8 mouse cellular contexts compared by ENCODE assay signal in the genomic region with DNA sequence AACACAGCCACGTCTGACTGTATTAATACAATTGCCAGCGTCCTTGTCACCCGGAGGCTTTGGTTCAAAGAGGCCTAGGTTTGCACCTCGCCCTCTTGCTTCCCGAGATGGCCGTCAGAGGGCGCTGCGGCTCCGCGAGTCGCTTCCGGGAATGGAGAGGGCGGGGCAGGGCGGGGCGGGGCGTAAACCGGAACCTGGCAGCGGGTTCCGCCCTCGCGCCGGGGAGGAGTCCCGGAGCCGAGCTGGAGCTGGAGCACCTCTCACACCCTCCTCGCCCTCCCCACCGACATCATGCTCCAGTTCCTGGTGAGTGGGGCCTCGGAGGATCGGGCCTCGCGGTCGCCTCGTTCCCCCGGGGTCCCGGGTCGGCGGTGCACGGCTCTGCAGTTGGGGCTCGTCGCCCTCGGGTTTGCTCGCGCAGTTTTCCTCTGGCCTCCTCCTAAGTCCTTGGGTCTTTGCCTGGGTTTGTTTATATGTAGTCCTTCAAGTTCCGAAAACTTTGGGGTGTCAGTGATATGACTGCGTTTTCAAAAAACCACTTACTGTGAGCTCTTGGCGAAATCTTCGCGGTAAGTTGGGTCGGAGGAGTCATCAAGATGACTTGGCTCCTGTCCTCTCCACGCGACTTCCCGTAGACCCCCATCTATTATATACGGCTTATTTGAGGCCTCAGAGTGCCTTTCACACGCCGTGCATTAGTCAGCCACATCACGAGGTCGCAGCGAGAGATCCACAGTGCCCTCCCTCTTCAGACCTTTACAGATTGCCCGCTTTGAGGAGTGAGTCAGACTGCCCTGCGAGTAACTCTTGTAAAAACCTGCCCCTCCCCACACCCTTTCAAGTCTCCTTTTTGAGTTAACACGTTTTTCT. TPM values are rescaled to one million over a fixed set of nuclear protein-coding genes. Genes with fewer than 3 reads are reported as not detected.
DNase-seq lines count a peak whose midpoint lies in the region; ATAC-seq and TF ChIP-seq lines count a peak whose summit lies in the region.

No protein-coding gene starts in this region.

- TF ChIP-seq POLR2A in testis, adult 2 months (IDR thresholded peaks at IDR 0.05; ENCODE audit: control insufficient read depth, low read depth, low read length) = peak; percentile 85

- peak overlapping the region; percentile 93 for H3K27ac ChIP-seq in forebrain, embryonic 10.5 days
- H3K27ac ChIP-seq in heart, embryonic 15.5 days = peak overlapping the region; percentile 93
- peak overlapping the region; percentile 100 for H3K27ac ChIP-seq in liver, embryonic 16.5 days (ENCODE audit: low read length)
- peak overlapping the region; percentile 61 for H3K27ac ChIP-seq in neural tube, embryonic 13.5 days (replicated peaks)
- H3K27ac ChIP-seq in testis, adult 2 months (ENCODE audit: control insufficient read depth, insufficient read depth, low read depth, low read length) = peak overlapping the region; percentile 68

- H3K4me1 ChIP-seq in forebrain, embryonic 10.5 days = peaks cover 42% of the 10 kb centered on the region
- H3K4me1 ChIP-seq in heart, embryonic 15.5 days (replicated peaks) = peaks cover 44% of the 10 kb centered on the region
- peaks cover 34% of the 10 kb centered on the region for H3K4me1 ChIP-seq in liver, embryonic 16.5 days (ENCODE audit: control insufficient read depth, low read depth, low read length)
- peaks cover 34% of the 10 kb centered on the region for H3K4me1 ChIP-seq in neural tube, embryonic 13.5 days (replicated peaks)
- H3K4me1 ChIP-seq in testis, adult 2 months (ENCODE audit: control insufficient read depth, insufficient read depth, low read length) = peaks cover 9% of the 10 kb centered on the region

- peak; percentile 81 for TF ChIP-seq CTCF in testis, adult 2 months (IDR thresholded peaks at IDR 0.05; ENCODE audit: control insufficient read depth, insufficient read depth, insufficient replicate concordance, low read depth, low read length)

- WGBS in forebrain, embryonic 10.5 days = under 1% methylated on average over 60 of the region's 60 CpGs
- WGBS in heart, embryonic 15.5 days = under 1% methylated on average over 59 of the region's 60 CpGs
- WGBS in liver, embryonic 16.5 days (ENCODE audit: insufficient replicate concordance) = under 1% methylated on average over 58 of the region's 60 CpGs
- WGBS in neural tube, embryonic 13.5 days = 1% methylated on average over 60 of the region's 60 CpGs

- H3K9ac ChIP-seq in heart, embryonic 15.5 days = peak overlapping the region; percentile 89
- H3K9ac ChIP-seq in liver, embryonic 16.5 days (ENCODE audit: low read depth, low read length) = peak overlapping the region; percentile 96
- H3K9ac ChIP-seq in neural tube, embryonic 13.5 days = peak overlapping the region; percentile 80

- no peaks in the 10 kb centered on the region for H3K9me3 ChIP-seq in forebrain, embryonic 10.5 days
- no peaks in the 10 kb centered on the region for H3K9me3 ChIP-seq in heart, embryonic 15.5 days (replicated peaks)
- no peaks in the 10 kb centered on the region for H3K9me3 ChIP-seq in liver, embryonic 16.5 days (replicated peaks; ENCODE audit: control insufficient read depth, low read length)
- H3K9me3 ChIP-seq in neural tube, embryonic 13.5 days = no peaks in the 10 kb centered on the region

- peak overlapping the region; percentile 87 for H3K4me3 ChIP-seq in forebrain, embryonic 10.5 days
- H3K4me3 ChIP-seq in heart, embryonic 15.5 days = peak overlapping the region; percentile 74
- H3K4me3 ChIP-seq in liver, embryonic 16.5 days (ENCODE audit: low read depth, low read length) = peak overlapping the region; percentile 89
- peak overlapping the region; percentile 67 for H3K4me3 ChIP-seq in neural tube, embryonic 13.5 days
- H3K4me3 ChIP-seq in testis, adult 2 months (ENCODE audit: control insufficient read depth, low read depth, low read length) = peak overlapping the region; percentile 93

- DNase-seq in CD8-positive naive resting alpha-beta T cell, adult 2 months (ENCODE audit: low read depth in 2 of 2, low spot score in 2 of 2) = peak; percentile 86 to 88
- DNase-seq in c-Kit-negative CD71-positive TER-119-positive erythroid progenitor cells, embryonic 14.5 days (ENCODE audit: low read depth, low spot score) = peak; percentile 88
- peak; percentile 89 for DNase-seq in forebrain, embryonic 10.5 days (ENCODE audit: extremely low spot score, low spot score)
- peak; percentile 91 to 94 for DNase-seq in kidney, postnatal 25 days

- H3K36me3 ChIP-seq in forebrain, embryonic 10.5 days (replicated peaks) = peaks cover 14% of the 10 kb centered on the region
- H3K36me3 ChIP-seq in heart, embryonic 15.5 days = no peaks in the 10 kb centered on the region
- no peaks in the 10 kb centered on the region for H3K36me3 ChIP-seq in liver, embryonic 16.5 days (ENCODE audit: control insufficient read depth, insufficient read depth)
- no peaks in the 10 kb centered on the region for H3K36me3 ChIP-seq in neural tube, embryonic 13.5 days
- H3K36me3 ChIP-seq in testis, adult 2 months (ENCODE audit: control insufficient read depth, insufficient read depth, low read length) = no peaks in the 10 kb centered on the region

- peak; percentile 90 for ATAC-seq in heart, embryonic 15.5 days (replicated peaks; ENCODE audit: insufficient number of reproducible peaks, insufficient read depth, low FRiP score, low read depth)
- ATAC-seq in liver, embryonic 16.5 days (ENCODE audit: low read depth) = peak; percentile 67
- ATAC-seq in neural tube, embryonic 13.5 days (ENCODE audit: low read depth) = peak; percentile 94

- peak overlapping the region; percentile 69 for H3K4me2 ChIP-seq in heart, embryonic 15.5 days
- peak overlapping the region; percentile 65 for H3K4me2 ChIP-seq in liver, embryonic 16.5 days (ENCODE audit: low read depth, low read length)
- peak overlapping the region; percentile 70 for H3K4me2 ChIP-seq in neural tube, embryonic 13.5 days

- no peaks in the 10 kb centered on the region for H3K27me3 ChIP-seq in forebrain, embryonic 10.5 days (ENCODE audit: poor library complexity, severe bottlenecking)
- no peaks in the 10 kb centered on the region for H3K27me3 ChIP-seq in heart, embryonic 15.5 days
- no peaks in the 10 kb centered on the region for H3K27me3 ChIP-seq in liver, embryonic 16.5 days (ENCODE audit: control insufficient read depth, insufficient read depth, low read depth, low read length)
- no peaks in the 10 kb centered on the region for H3K27me3 ChIP-seq in neural tube, embryonic 13.5 days
- no peaks in the 10 kb centered on the region for H3K27me3 ChIP-seq in testis, adult 2 months (ENCODE audit: control insufficient read depth, insufficient read depth, low read length)

RNA-seq across cellular contexts. Expression of a gene that starts 55.2 kb away (rescaled TPM):
- 0.52 and 0.72 TPM in 2 replicates for polyA plus RNA-seq in forebrain, embryonic 10.5 days (2016; fragmentation: Nextera tagmentation; extraction: Ambion mirVana)
- 0.67 and 0.72 TPM in 2 replicates for polyA plus RNA-seq in heart, embryonic 15.5 days (2015; fragmentation: Nextera tagmentation; extraction: Ambion mirVana)
- polyA plus RNA-seq in liver, embryonic 16.5 days (2015; fragmentation: Nextera tagmentation; extraction: Ambion mirVana) = 0.04 TPM in 2 replicates
- polyA plus RNA-seq in neural tube, embryonic 13.5 days (2015; fragmentation: Nextera tagmentation; extraction: Ambion mirVana) = 1.3 and 2.1 TPM in 2 replicates
- 3.9 and 5.8 TPM in 2 replicates for polyA plus RNA-seq in testis, adult 2 months (2012; rRNA removed)

Comparison
In these comparisons a context has a peak if more than half of its experiments do, and no peak if none do; other contexts are left out.
1. Peak in every context shown above with its lines: DNase-seq, ATAC-seq, H3K4me3 ChIP-seq and H3K27ac ChIP-seq.